Comparison of ENCODE assay signal across 8 mouse cellular contexts in the genomic region with DNA sequence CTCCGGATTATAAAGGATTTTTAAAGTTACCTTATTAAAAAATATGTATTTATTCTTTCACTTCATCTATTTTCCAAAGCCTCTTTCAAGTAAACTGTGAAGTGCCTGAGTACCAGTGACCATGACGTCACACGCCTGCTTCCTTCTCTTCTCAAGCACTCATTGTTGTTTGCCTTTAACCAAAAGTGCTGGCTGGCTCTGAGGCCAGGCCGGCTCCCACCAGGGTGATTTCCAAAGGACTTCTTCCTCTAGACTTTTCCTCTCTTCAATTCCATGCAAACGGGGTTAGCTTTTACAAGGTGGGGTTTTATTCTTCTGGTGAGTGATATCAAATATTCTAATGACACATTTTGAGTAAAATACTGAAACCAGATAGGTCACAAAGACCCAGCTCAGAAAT. TPM values are rescaled to one million over a fixed set of nuclear protein-coding genes. Genes with fewer than 3 reads are reported as not detected.
DNase-seq lines count a peak whose midpoint lies in the region; ATAC-seq and TF ChIP-seq lines count a peak whose summit lies in the region.

No protein-coding gene starts in this region.

- H3K9ac ChIP-seq in heart, postnatal 0 days (replicated peaks; ENCODE audit: low read depth, low read length): peak overlapping the region; percentile 86; the same call in 1 of the 2 replicates
- H3K9ac ChIP-seq in midbrain, embryonic 15.5 days: peak overlapping the region; percentile 92

- no peak for TF ChIP-seq EP300 in heart, postnatal 0 days (IDR thresholded peaks at IDR 0.05; ENCODE audit: low read depth)

- no peaks in the 10 kb centered on the region for H3K36me3 ChIP-seq in heart, postnatal 0 days (replicated peaks; ENCODE audit: control insufficient read depth, insufficient read depth, low read length)
- H3K36me3 ChIP-seq in limb, embryonic 10.5 days: peaks cover 7% of the 10 kb centered on the region
- H3K36me3 ChIP-seq in midbrain, embryonic 15.5 days (replicated peaks): 0 out of 2 replicates have a peak, but pooled peaks cover 13% of the 10 kb centered on the region

- WGBS in heart, postnatal 0 days: 31% methylated on average over 5 of the region's 5 CpGs
- WGBS in limb, embryonic 10.5 days: 13% methylated on average over 5 of the region's 5 CpGs
- 5% methylated on average over 5 of the region's 5 CpGs for WGBS in midbrain, embryonic 15.5 days

- peaks cover 28% of the 10 kb centered on the region for H3K4me1 ChIP-seq in heart, postnatal 0 days (ENCODE audit: control insufficient read depth, insufficient read depth)
- peaks cover 39% of the 10 kb centered on the region for H3K4me1 ChIP-seq in limb, embryonic 10.5 days
- peaks cover 27% of the 10 kb centered on the region for H3K4me1 ChIP-seq in midbrain, embryonic 15.5 days

- peak overlapping the region; percentile 85 for H3K4me3 ChIP-seq in heart, postnatal 0 days (ENCODE audit: low read depth, low read length)
- H3K4me3 ChIP-seq in limb, embryonic 10.5 days: peak overlapping the region; percentile 91
- H3K4me3 ChIP-seq in midbrain, embryonic 15.5 days: peak overlapping the region; percentile 66

- H3K9me3 ChIP-seq in heart, postnatal 0 days (replicated peaks; ENCODE audit: control insufficient read depth, low read length): no peaks in the 10 kb centered on the region
- no peaks in the 10 kb centered on the region for H3K9me3 ChIP-seq in limb, embryonic 10.5 days (replicated peaks)
- H3K9me3 ChIP-seq in midbrain, embryonic 15.5 days: no peaks in the 10 kb centered on the region

- ATAC-seq in heart, postnatal 0 days (ENCODE audit: insufficient read depth, low read depth): no peak
- no peak for ATAC-seq in midbrain, embryonic 15.5 days (replicated peaks)

- peak overlapping the region; percentile 87 for H3K4me2 ChIP-seq in heart, postnatal 0 days (ENCODE audit: low read depth, low read length)
- H3K4me2 ChIP-seq in midbrain, embryonic 15.5 days: peak overlapping the region; percentile 81

- H3K27me3 ChIP-seq in heart, postnatal 0 days (ENCODE audit: control insufficient read depth, insufficient read depth, low read length): no peaks in the 10 kb centered on the region
- peaks cover 13% of the 10 kb centered on the region; the same call in 1 of the 2 replicates for H3K27me3 ChIP-seq in limb, embryonic 10.5 days (ENCODE audit: low read depth, poor library complexity, severe bottlenecking)
- no peaks in the 10 kb centered on the region for H3K27me3 ChIP-seq in midbrain, embryonic 15.5 days (replicated peaks)

- H3K27ac ChIP-seq in heart, postnatal 0 days (ENCODE audit: low read depth): peak overlapping the region; percentile 8
- peak overlapping the region; percentile 46 for H3K27ac ChIP-seq in limb, embryonic 10.5 days
- peak overlapping the region; percentile 98 for H3K27ac ChIP-seq in midbrain, embryonic 15.5 days

- peak; percentile 36 for DNase-seq in right cerebral cortex, postnatal 4 days
- no peak for DNase-seq in right cerebral cortex, postnatal 25 days
- peak; percentile 83 for DNase-seq in embryo, embryonic 11 days
- DNase-seq in heart, postnatal 0 days (ENCODE audit: low spot score): peak; percentile 40
- DNase-seq in limb, embryonic 10.5 days (ENCODE audit: low spot score): peak; percentile 55
- no peak for DNase-seq in MN1 (ENCODE audit: low spot score)
- no peak for DNase-seq in ovary, postnatal 36 days (ENCODE audit: low spot score)

- TF ChIP-seq CTCF in heart, postnatal 0 days (IDR thresholded peaks at IDR 0.05; ENCODE audit: low read depth): no peak

RNA-seq across cellular contexts. Expression of gene Arl4c, which starts 2.6 kb away (rescaled TPM):
- 20.9 and 23.4 TPM in 2 replicates for total RNA-seq in heart, postnatal 0 days (2014; rRNA removed; ENCODE audit: low replicate concordance)
- polyA plus RNA-seq in heart, postnatal 0 days (2015; fragmentation: Nextera tagmentation; extraction: Ambion mirVana): 6.0 and 6.2 TPM in 2 replicates
- 9.0 and 9.4 TPM in 2 replicates for polyA plus RNA-seq in limb, embryonic 10.5 days (2016; fragmentation: Nextera tagmentation; extraction: Ambion mirVana)
- polyA plus RNA-seq in midbrain, embryonic 15.5 days (2015; fragmentation: Nextera tagmentation; extraction: Ambion mirVana): 55.3 and 55.6 TPM in 2 replicates

Comparison
In these comparisons a context has a peak if more than half of its experiments do, and no peak if none do; other contexts are left out.
1. DNase-seq: peak in right cerebral cortex, postnatal 4 days (single experiment), embryo, embryonic 11 days (single experiment), heart, postnatal 0 days (single experiment) and limb, embryonic 10.5 days (single experiment); none in right cerebral cortex, postnatal 25 days (single experiment), MN1 (single experiment) and ovary, postnatal 36 days (single experiment).
2. H3K27ac ChIP-seq: peak in every context shown above with its lines; median percentile 98 in midbrain, embryonic 15.5 days; 46 in limb, embryonic 10.5 days; 8 in heart, postnatal 0 days.
3. Peak in every context shown above with its lines, with median percentiles within 50 percentile points of each other: H3K4me3 ChIP-seq.